Mouse (Mus musculus) MEL (cell line): ENCODE results near the gene Nuak2.

Experiments
- BHLHE40 ChIP-seq: IDR thresholded peaks from 2 replicates; pipeline ENCODE4 v1.6.1; 2012; ENCODE audit warnings: low read depth, mild to moderate bottlenecking, inconsistent platforms, low read length, improper control_type of control experiment, borderline replicate concordance
- CTCF ChIP-seq, 3 experiments: IDR thresholded peaks in 2 of 3; conservative IDR thresholded peaks in 1 of 3; 2 replicates each; pipeline ENCODE4 v1.5.1; 2011 to 2012; ENCODE audit warnings: low read length in 3 of 3, low read depth in 2 of 3, mild to moderate bottlenecking in 2 of 3, improper control_type of control experiment in 1 of 3, inconsistent platforms in 1 of 3, mixed read lengths in 1 of 3, moderate library complexity in 1 of 3; ENCODE audit not compliant: control insufficient read depth in 1 of 3, insufficient read depth in 1 of 3, poor library complexity in 1 of 3, severe bottlenecking in 1 of 3
- ELF1 ChIP-seq: IDR thresholded peaks from 2 replicates; pipeline ENCODE4 v1.6.1; 2014; ENCODE audit warnings: low read depth, mild to moderate bottlenecking, inconsistent platforms, low read length, improper control_type of control experiment, moderate library complexity
- EP300 ChIP-seq, 2 experiments: IDR thresholded peaks; 2 replicates each; pipeline ENCODE4 v1.6.1; 2011; ENCODE audit warnings: improper control_type of control experiment in 2 of 2, low read length in 2 of 2, low read depth in 1 of 2, mild to moderate bottlenecking in 1 of 2
- GABPA ChIP-seq: IDR thresholded peaks from 2 replicates; pipeline ENCODE4 v1.6.1; 2012; ENCODE audit warnings: low read depth, mild to moderate bottlenecking, inconsistent platforms, low read length, improper control_type of control experiment, moderate library complexity
- POLR2A ChIP-seq, 2 experiments: IDR thresholded peaks; 2 replicates each; pipeline ENCODE4 v1.6.1; 2011 to 2012; ENCODE audit warnings: low read length in 2 of 2, mild to moderate bottlenecking in 2 of 2, control low read depth in 1 of 2, improper control_type of control experiment in 1 of 2, low read depth in 1 of 2, moderate library complexity in 1 of 2; ENCODE audit not compliant: control insufficient read depth in 1 of 2, insufficient read depth in 1 of 2, poor library complexity in 1 of 2
- POLR2AphosphoS2 ChIP-seq: IDR thresholded peaks from 2 replicates; pipeline ENCODE4 v1.6.1; 2011; ENCODE audit warnings: low read length, improper control_type of control experiment
- SMC3 ChIP-seq: IDR thresholded peaks from 2 replicates; pipeline ENCODE4 v1.6.1; 2011; ENCODE audit warnings: low read depth, low read length, improper control_type of control experiment
- USF1 ChIP-seq: IDR thresholded peaks from 2 replicates; pipeline ENCODE4 v1.6.1; 2014; ENCODE audit warnings: low read depth, mild to moderate bottlenecking, inconsistent platforms, low read length, improper control_type of control experiment, moderate library complexity
- USF2 ChIP-seq, 2 experiments: IDR thresholded peaks; 2 replicates each; pipeline ENCODE4 v1.6.1; 2011 to 2012; ENCODE audit warnings: improper control_type of control experiment in 2 of 2, low read length in 2 of 2, borderline replicate concordance in 1 of 2, inconsistent platforms in 1 of 2, low read depth in 1 of 2, mild to moderate bottlenecking in 1 of 2; ENCODE audit not compliant: insufficient read depth in 1 of 2

- TF ChIP-seq CTCF (IDR thresholded peaks at IDR 0.05 in 2 of 3, conservative IDR thresholded peaks at IDR 0.05 in 1 of 3; ENCODE audit: control insufficient read depth in 1 of 3, insufficient read depth in 1 of 3, low read depth in 2 of 3, low read length in 3 of 3, poor library complexity in 1 of 3, severe bottlenecking in 1 of 3) (no peak), POLR2A (IDR thresholded peaks at IDR 0.05; ENCODE audit: control insufficient read depth in 1 of 2, insufficient read depth in 1 of 2, low read depth in 1 of 2, low read length in 2 of 2, poor library complexity in 1 of 2) (no peak), GABPA (no peak), POLR2AphosphoS2 (no peak), EP300 (IDR thresholded peaks at IDR 0.05; ENCODE audit: low read depth in 1 of 2, low read length in 2 of 2) (no peak), USF1 (no peak), BHLHE40 (no peak), ELF1 (no peak), SMC3 (no peak), USF2 (IDR thresholded peaks at IDR 0.05; ENCODE audit: borderline replicate concordance in 1 of 2, insufficient read depth in 1 of 2, low read depth in 1 of 2, low read length in 2 of 2) (no peak)
Measured at GRCm38 (mm10) chr1:132298801-132299464, 17.0 kb upstream of the Nuak2 start.
